13 mouse cellular contexts compared by ENCODE assay signal in genomic region chr8:103824747-103825146, GRCm38 (mm10).
DNase-seq lines count a peak whose midpoint lies in the region; ATAC-seq and TF ChIP-seq lines count a peak whose summit lies in the region.
"Had no signal": no experiment of that assay in that cellular context is flagged by ENCODE, and none has a peak within 500 bp of the region (broad histone marks: within the 10 kb centered on the region; RNA-seq: fewer than 3 reads in every experiment).

No protein-coding gene starts in this region.

- H3K4me3 ChIP-seq in forebrain, embryonic 13.5 days = no peak overlapping the region
- H3K4me3 ChIP-seq in forebrain, postnatal 0 days (ENCODE audit: low read depth, low read length) = no peak overlapping the region
- no peak overlapping the region for H3K4me3 ChIP-seq in kidney, embryonic 15.5 days (replicated peaks)
- H3K4me3 ChIP-seq in midbrain, embryonic 16.5 days (ENCODE audit: low read depth, low read length) = no peak overlapping the region
- H3K4me3 ChIP-seq in midbrain, embryonic 10.5 days = no peak overlapping the region
- H3K4me3 ChIP-seq: hindbrain, embryonic 12.5 days had no signal

- no peak for TF ChIP-seq CTCF in forebrain, postnatal 0 days (IDR thresholded peaks at IDR 0.05; ENCODE audit: low read depth)

- H3K27me3 ChIP-seq in forebrain, embryonic 13.5 days = no peaks in the 10 kb centered on the region
- no peaks in the 10 kb centered on the region for H3K27me3 ChIP-seq in forebrain, postnatal 0 days (ENCODE audit: insufficient read depth, low read length)
- H3K27me3 ChIP-seq in kidney, embryonic 15.5 days = no peaks in the 10 kb centered on the region
- no peaks in the 10 kb centered on the region for H3K27me3 ChIP-seq in midbrain, embryonic 16.5 days (ENCODE audit: control insufficient read depth, insufficient read depth, low read depth, low read length)
- no peaks in the 10 kb centered on the region for H3K27me3 ChIP-seq in midbrain, embryonic 10.5 days (ENCODE audit: low read depth, poor library complexity, severe bottlenecking)
- H3K27me3 ChIP-seq: hindbrain, embryonic 12.5 days; Patski had no signal

- H3K4me2 ChIP-seq in forebrain, embryonic 13.5 days = no peak overlapping the region
- no peak overlapping the region for H3K4me2 ChIP-seq in forebrain, postnatal 0 days (ENCODE audit: low read depth)
- H3K4me2 ChIP-seq in kidney, embryonic 15.5 days = no peak overlapping the region
- no peak overlapping the region for H3K4me2 ChIP-seq in midbrain, embryonic 16.5 days (ENCODE audit: low read length)
- H3K4me2 ChIP-seq: hindbrain, embryonic 12.5 days had no signal

- 15% methylated on average over 1 of the region's 1 CpGs for WGBS in forebrain, embryonic 13.5 days
- 22% methylated on average over 1 of the region's 1 CpGs for WGBS in forebrain, postnatal 0 days
- 38% methylated on average over 1 of the region's 1 CpGs for WGBS in kidney, embryonic 15.5 days
- WGBS in midbrain, embryonic 16.5 days = 17% methylated on average over 1 of the region's 1 CpGs
- WGBS in midbrain, embryonic 10.5 days = 24% methylated on average over 1 of the region's 1 CpGs

- no peaks in the 10 kb centered on the region for H3K9me3 ChIP-seq in forebrain, embryonic 13.5 days (replicated peaks)
- no peaks in the 10 kb centered on the region for H3K9me3 ChIP-seq in forebrain, postnatal 0 days (ENCODE audit: low read length)
- H3K9me3 ChIP-seq in kidney, embryonic 15.5 days (replicated peaks) = no peaks in the 10 kb centered on the region
- no peaks in the 10 kb centered on the region for H3K9me3 ChIP-seq in midbrain, embryonic 16.5 days (replicated peaks; ENCODE audit: control insufficient read depth, low read length, poor library complexity, severe bottlenecking)
- H3K9me3 ChIP-seq in midbrain, embryonic 10.5 days (replicated peaks) = no peaks in the 10 kb centered on the region
- H3K9me3 ChIP-seq: hindbrain, embryonic 12.5 days had no signal

- H3K36me3 ChIP-seq in forebrain, embryonic 13.5 days (ENCODE audit: poor library complexity, severe bottlenecking) = no peaks in the 10 kb centered on the region
- no peaks in the 10 kb centered on the region for H3K36me3 ChIP-seq in forebrain, postnatal 0 days (ENCODE audit: insufficient read depth)
- H3K36me3 ChIP-seq in kidney, embryonic 15.5 days = no peaks in the 10 kb centered on the region
- no peaks in the 10 kb centered on the region for H3K36me3 ChIP-seq in midbrain, embryonic 16.5 days (ENCODE audit: control insufficient read depth, insufficient read depth, low read length)
- no peaks in the 10 kb centered on the region for H3K36me3 ChIP-seq in midbrain, embryonic 10.5 days
- H3K36me3 ChIP-seq: hindbrain, embryonic 12.5 days had no signal

- H3K9ac ChIP-seq in forebrain, embryonic 13.5 days = no peak overlapping the region
- H3K9ac ChIP-seq in forebrain, postnatal 0 days = no peak overlapping the region
- H3K9ac ChIP-seq in kidney, embryonic 15.5 days = no peak overlapping the region
- no peak overlapping the region for H3K9ac ChIP-seq in midbrain, embryonic 16.5 days (ENCODE audit: low read depth, low read length)
- H3K9ac ChIP-seq: hindbrain, embryonic 12.5 days had no signal

- DNase-seq in forebrain, postnatal 0 days = no peak
- no peak for DNase-seq in kidney, postnatal 14 days
- no peak for DNase-seq in midbrain, embryonic 10.5 days (ENCODE audit: low spot score)
- no peak for DNase-seq in cerebellum, postnatal 14 days
- no peak for DNase-seq in adrenal gland, adult 8-10 months
- DNase-seq: cerebellum, adult 2 months; layer of hippocampus, adult 9-11 months; right cerebral cortex, postnatal 25 days had no signal

- 0 out of 2 replicates have a peak, but pooled peaks cover 9% of the 10 kb centered on the region for H3K4me1 ChIP-seq in forebrain, embryonic 13.5 days
- no peaks in the 10 kb centered on the region for H3K4me1 ChIP-seq in forebrain, postnatal 0 days (ENCODE audit: insufficient read depth)
- peaks cover 8% of the 10 kb centered on the region for H3K4me1 ChIP-seq in kidney, embryonic 15.5 days
- peaks cover 3% of the 10 kb centered on the region; the same call in 1 of the 2 replicates for H3K4me1 ChIP-seq in midbrain, embryonic 16.5 days (ENCODE audit: control insufficient read depth, insufficient read depth, low read length)
- H3K4me1 ChIP-seq in midbrain, embryonic 10.5 days = peaks cover 7% of the 10 kb centered on the region
- H3K4me1 ChIP-seq: hindbrain, embryonic 12.5 days had no signal

- ATAC-seq in forebrain, embryonic 13.5 days = 0 out of 2 replicates have a peak, but pooled peaks have one; percentile 38
- no peak for ATAC-seq in forebrain, postnatal 0 days
- 0 out of 2 replicates have a peak, but pooled peaks have one; percentile 7 for ATAC-seq in kidney, embryonic 15.5 days (replicated peaks; ENCODE audit: low FRiP score)
- peak; percentile 25; the same call in 1 of the 2 replicates for ATAC-seq in midbrain, embryonic 16.5 days
- ATAC-seq: Patski had no signal

- H3K27ac ChIP-seq in forebrain, embryonic 13.5 days = no peak overlapping the region
- H3K27ac ChIP-seq in forebrain, postnatal 0 days (ENCODE audit: low read depth, low read length) = no peak overlapping the region
- H3K27ac ChIP-seq in kidney, embryonic 15.5 days = peak overlapping the region; percentile 74
- no peak overlapping the region for H3K27ac ChIP-seq in midbrain, embryonic 16.5 days (ENCODE audit: low read length)
- H3K27ac ChIP-seq in midbrain, embryonic 10.5 days (replicated peaks) = no peak overlapping the region
- H3K27ac ChIP-seq: hindbrain, embryonic 12.5 days had no signal
